Mouse (Mus musculus): ENCODE results near the gene Vdr. TPM values are rescaled to one million over a fixed set of nuclear protein-coding genes. Genes with fewer than 3 reads are reported as not detected.

Gene Vdr
- polyA plus RNA-seq, 1 experiment from 2014 or later, result 0.15 TPM

DNA sequence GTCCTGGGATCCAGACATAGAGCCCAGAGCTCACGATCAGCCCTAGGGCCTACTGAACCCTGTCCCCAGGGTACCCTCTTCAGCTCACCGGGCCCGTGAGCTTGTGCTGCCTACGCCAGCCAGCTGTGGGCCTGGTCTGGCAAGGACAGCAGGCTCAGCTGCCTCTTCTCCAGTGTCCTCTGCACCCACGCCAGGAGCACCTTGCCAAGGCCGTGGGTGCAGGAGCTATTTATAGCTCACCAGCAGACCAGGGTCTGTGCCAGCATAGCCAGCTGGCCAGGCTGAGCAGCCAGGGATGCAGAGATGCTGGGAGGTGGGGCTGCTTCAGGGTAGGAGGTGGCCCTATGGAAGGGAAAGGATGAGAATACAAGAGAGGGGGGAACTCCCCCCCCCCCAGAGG lies 98.3 kb downstream of the Vdr start:
- Histone ChIP-seq H3K9ac (ENCODE audit: low read depth, low read length) (peak overlapping the region; percentile 28; the same call in 1 of the 2 replicates), H3K36me3 (ENCODE audit: control insufficient read depth, insufficient read depth, low read length) (peaks cover 12% of the 10 kb centered on the region), H3K4me2 (ENCODE audit: low read length) (no peak overlapping the region), H3K4me3 (ENCODE audit: low read depth, low read length) (no peak overlapping the region), H3K27me3 (ENCODE audit: control insufficient read depth, insufficient read depth, low read depth, low read length) (no peaks in the 10 kb centered on the region), H3K4me1 (ENCODE audit: control insufficient read depth, insufficient read depth, low read length) (peaks cover 14% of the 10 kb centered on the region), H3K9me3 (replicated peaks; ENCODE audit: control insufficient read depth, low read length, poor library complexity, severe bottlenecking) (no peaks in the 10 kb centered on the region), H3K27ac (ENCODE audit: low read length) (peak overlapping the region; percentile 7; the same call in 1 of the 2 replicates)
- ATAC-seq, result peak; percentile 72
- WGBS, result 67% methylated on average over 6 of the region's 6 CpGs

DNA sequence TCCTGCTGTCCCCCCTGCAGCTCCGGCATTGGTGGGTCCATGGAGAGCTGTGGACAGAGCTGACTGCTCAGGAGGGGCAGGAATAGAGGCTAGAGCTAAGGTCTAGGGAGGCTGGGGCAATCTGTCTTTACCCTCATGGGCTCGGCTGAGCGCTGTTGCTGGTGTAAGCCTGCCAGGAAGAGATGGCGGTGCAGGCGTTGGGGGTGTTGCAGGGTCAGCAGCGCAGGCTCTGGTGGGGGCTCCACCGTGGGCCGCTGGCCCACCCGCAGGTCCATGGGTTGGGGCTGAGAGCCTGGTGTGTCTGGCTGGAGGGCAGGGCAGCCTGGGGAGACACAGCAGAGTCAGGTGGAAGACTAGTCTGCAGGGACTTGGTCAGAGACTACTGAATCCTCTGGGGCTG lies 99.1 kb downstream of the Vdr start:
- H3K4me1 ChIP-seq (ENCODE audit: control insufficient read depth, insufficient read depth, low read length), result peaks cover 14% of the 10 kb centered on the region
- H3K4me3 ChIP-seq (ENCODE audit: low read depth, low read length), result no peak overlapping the region
- H3K27ac ChIP-seq (ENCODE audit: low read length), result no peak overlapping the region
- no peaks in the 10 kb centered on the region for H3K9me3 ChIP-seq (replicated peaks; ENCODE audit: control insufficient read depth, low read length, poor library complexity, severe bottlenecking)
- 86% methylated on average over 9 of the region's 9 CpGs for WGBS
- H3K4me2 ChIP-seq (ENCODE audit: low read length), result no peak overlapping the region
- H3K27me3 ChIP-seq (ENCODE audit: control insufficient read depth, insufficient read depth, low read depth, low read length), result no peaks in the 10 kb centered on the region
- no peak overlapping the region for H3K9ac ChIP-seq (ENCODE audit: low read depth, low read length)
- no peak for ATAC-seq
- H3K36me3 ChIP-seq (ENCODE audit: control insufficient read depth, insufficient read depth, low read length), result peaks cover 17% of the 10 kb centered on the region

DNA sequence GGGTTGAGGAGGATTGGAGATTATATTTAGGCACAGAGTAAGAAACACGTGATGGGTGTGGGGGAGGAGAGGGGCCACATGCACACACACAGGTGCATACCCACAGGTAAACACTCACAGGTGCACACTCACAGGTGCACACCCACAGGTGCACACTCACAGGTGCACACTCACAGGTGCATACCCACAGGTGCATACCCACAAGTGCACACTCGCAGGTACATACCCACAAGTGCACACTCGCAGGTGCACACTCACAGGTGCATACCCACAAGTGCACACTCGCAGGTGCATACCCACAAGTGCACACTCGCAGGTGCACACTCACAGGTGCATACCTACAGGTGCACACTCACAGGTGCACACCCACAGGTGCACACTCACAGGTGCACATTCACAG lies 100.0 kb downstream of the Vdr start:
- Histone ChIP-seq H3K4me2 (ENCODE audit: low read length) (no peak overlapping the region), H3K27me3 (ENCODE audit: control insufficient read depth, insufficient read depth, low read depth, low read length) (no peaks in the 10 kb centered on the region), H3K4me1 (ENCODE audit: control insufficient read depth, insufficient read depth, low read length) (peaks cover 14% of the 10 kb centered on the region), H3K9ac (ENCODE audit: low read depth, low read length) (no peak overlapping the region), H3K27ac (ENCODE audit: low read length) (no peak overlapping the region), H3K9me3 (replicated peaks; ENCODE audit: control insufficient read depth, low read length, poor library complexity, severe bottlenecking) (no peaks in the 10 kb centered on the region), H3K36me3 (ENCODE audit: control insufficient read depth, insufficient read depth, low read length) (peaks cover 17% of the 10 kb centered on the region), H3K4me3 (ENCODE audit: low read depth, low read length) (no peak overlapping the region)
- 92% methylated on average over 5 of the region's 5 CpGs for WGBS
- no peak for ATAC-seq

DNA sequence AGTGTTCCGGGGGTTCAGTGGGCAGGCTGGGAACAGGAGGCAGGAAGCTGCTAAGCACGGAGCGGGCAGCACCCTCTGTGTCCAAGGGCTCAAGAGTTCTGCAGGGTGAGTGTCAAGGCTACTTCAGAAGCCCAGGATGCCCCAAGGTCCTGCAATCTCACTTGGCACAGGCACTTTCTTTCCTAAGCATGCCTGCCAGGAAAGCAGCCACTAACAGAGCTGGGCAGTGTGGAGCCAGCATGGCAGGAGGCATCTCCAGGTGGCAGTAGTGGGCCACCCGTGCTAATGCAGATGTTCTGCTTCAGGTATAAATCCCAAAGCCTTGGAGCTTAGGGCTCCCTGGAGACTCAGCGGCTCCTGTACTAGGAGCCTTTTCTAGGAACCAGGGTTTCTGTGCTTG lies 100.5 kb downstream of the Vdr start:
- WGBS, result 86% methylated on average over 5 of the region's 5 CpGs
- H3K36me3 ChIP-seq (ENCODE audit: control insufficient read depth, insufficient read depth, low read length), result peaks cover 17% of the 10 kb centered on the region
- ATAC-seq, result no peak
- peaks cover 14% of the 10 kb centered on the region for H3K4me1 ChIP-seq (ENCODE audit: control insufficient read depth, insufficient read depth, low read length)
- no peak overlapping the region for H3K4me2 ChIP-seq (ENCODE audit: low read length)
- no peak overlapping the region for H3K9ac ChIP-seq (ENCODE audit: low read depth, low read length)
- no peaks in the 10 kb centered on the region for H3K9me3 ChIP-seq (replicated peaks; ENCODE audit: control insufficient read depth, low read length, poor library complexity, severe bottlenecking)
- no peak overlapping the region for H3K27ac ChIP-seq (ENCODE audit: low read length)
- no peaks in the 10 kb centered on the region for H3K27me3 ChIP-seq (ENCODE audit: control insufficient read depth, insufficient read depth, low read depth, low read length)
- no peak overlapping the region for H3K4me3 ChIP-seq (ENCODE audit: low read depth, low read length)

DNA sequence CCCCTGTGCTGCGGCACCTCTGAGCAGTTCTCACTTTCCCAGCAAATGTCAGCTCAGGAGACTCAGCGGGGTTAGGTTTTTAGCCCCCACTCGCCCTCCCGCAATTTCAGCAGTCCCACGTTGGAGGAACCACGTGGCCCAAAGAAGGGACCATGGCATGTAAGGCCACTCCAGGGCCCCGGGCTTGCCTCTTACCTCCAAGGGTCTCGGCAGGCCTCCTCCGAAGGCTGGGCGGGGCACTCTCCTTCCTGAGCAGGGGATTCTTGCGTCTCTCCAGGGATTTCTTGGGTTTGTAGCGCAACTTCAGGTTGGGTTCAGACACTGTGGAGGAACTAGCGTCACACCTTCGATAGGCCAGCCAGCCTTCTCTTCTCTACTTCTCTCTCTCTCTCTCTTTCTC lies 101.2 kb downstream of the Vdr start:
- H3K9ac ChIP-seq (ENCODE audit: low read depth, low read length), result no peak overlapping the region
- H3K27ac ChIP-seq (ENCODE audit: low read length), result no peak overlapping the region
- no peak for ATAC-seq
- H3K4me2 ChIP-seq (ENCODE audit: low read length), result no peak overlapping the region
- 91% methylated on average over 14 of the region's 14 CpGs for WGBS
- H3K9me3 ChIP-seq (replicated peaks; ENCODE audit: control insufficient read depth, low read length, poor library complexity, severe bottlenecking), result no peaks in the 10 kb centered on the region
- no peak overlapping the region for H3K4me3 ChIP-seq (ENCODE audit: low read depth, low read length)
- peaks cover 14% of the 10 kb centered on the region for H3K4me1 ChIP-seq (ENCODE audit: control insufficient read depth, insufficient read depth, low read length)
- H3K27me3 ChIP-seq (ENCODE audit: control insufficient read depth, insufficient read depth, low read depth, low read length), result no peaks in the 10 kb centered on the region
- peaks cover 17% of the 10 kb centered on the region for H3K36me3 ChIP-seq (ENCODE audit: control insufficient read depth, insufficient read depth, low read length)

DNA sequence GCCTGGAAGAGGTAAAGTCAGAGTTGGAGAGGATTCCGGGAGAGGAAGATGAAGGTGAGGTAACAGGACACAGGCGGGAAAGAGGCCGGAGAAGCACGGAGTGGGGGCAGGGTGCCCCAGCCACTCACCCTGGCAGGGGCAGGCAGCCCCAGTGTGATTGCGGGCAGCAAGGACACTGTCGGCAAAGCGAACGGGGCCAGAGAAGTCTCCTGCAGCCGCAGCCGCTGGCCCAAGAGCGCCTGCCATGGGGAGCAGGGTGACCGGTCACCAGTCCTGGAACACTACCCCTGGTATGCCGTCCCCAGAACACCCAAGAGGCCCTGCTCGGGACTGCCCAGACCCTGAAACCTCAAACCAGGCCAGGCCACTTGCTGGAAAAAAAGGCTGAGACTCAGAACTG lies 101.9 kb downstream of the Vdr start:
- Histone ChIP-seq H3K27ac (ENCODE audit: low read length) (no peak overlapping the region), H3K36me3 (ENCODE audit: control insufficient read depth, insufficient read depth, low read length) (peaks cover 17% of the 10 kb centered on the region), H3K9ac (ENCODE audit: low read depth, low read length) (no peak overlapping the region), H3K4me1 (ENCODE audit: control insufficient read depth, insufficient read depth, low read length) (peaks cover 8% of the 10 kb centered on the region), H3K27me3 (ENCODE audit: control insufficient read depth, insufficient read depth, low read depth, low read length) (no peaks in the 10 kb centered on the region), H3K4me3 (ENCODE audit: low read depth, low read length) (no peak overlapping the region), H3K4me2 (ENCODE audit: low read length) (no peak overlapping the region), H3K9me3 (replicated peaks; ENCODE audit: control insufficient read depth, low read length, poor library complexity, severe bottlenecking) (no peaks in the 10 kb centered on the region)
- no peak for ATAC-seq
- WGBS, result 87% methylated on average over 14 of the region's 14 CpGs

DNA sequence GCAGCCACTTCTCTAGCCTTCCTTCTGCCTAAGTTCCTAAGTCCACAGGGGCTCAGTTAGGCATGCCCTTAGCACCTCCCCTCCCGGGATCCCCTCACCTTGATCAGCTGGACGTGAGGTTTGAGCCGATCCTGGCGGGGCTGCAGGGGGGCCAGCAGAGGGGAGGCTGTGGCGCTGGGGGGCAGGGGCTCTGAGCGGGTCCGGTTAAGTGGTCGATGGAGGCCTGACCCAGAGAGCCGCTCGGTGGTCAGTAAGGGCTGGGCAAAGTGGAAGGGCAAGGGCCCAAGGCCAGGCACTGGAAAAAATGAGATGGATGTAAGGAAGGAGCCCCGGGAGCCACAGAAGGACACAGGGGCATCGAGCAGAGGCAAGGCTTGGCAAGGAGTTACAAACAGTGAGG lies 102.6 kb downstream of the Vdr start:
- no peak overlapping the region for H3K4me3 ChIP-seq (ENCODE audit: low read depth, low read length)
- no peak overlapping the region for H3K4me2 ChIP-seq (ENCODE audit: low read length)
- H3K36me3 ChIP-seq (ENCODE audit: control insufficient read depth, insufficient read depth, low read length), result peaks cover 17% of the 10 kb centered on the region
- no peaks in the 10 kb centered on the region for H3K27me3 ChIP-seq (ENCODE audit: control insufficient read depth, insufficient read depth, low read depth, low read length)
- no peak overlapping the region for H3K27ac ChIP-seq (ENCODE audit: low read length)
- 82% methylated on average over 12 of the region's 12 CpGs for WGBS
- ATAC-seq, result no peak
- peaks cover 5% of the 10 kb centered on the region; the same call in 1 of the 2 replicates for H3K4me1 ChIP-seq (ENCODE audit: control insufficient read depth, insufficient read depth, low read length)
- no peaks in the 10 kb centered on the region for H3K9me3 ChIP-seq (replicated peaks; ENCODE audit: control insufficient read depth, low read length, poor library complexity, severe bottlenecking)
- no peak overlapping the region for H3K9ac ChIP-seq (ENCODE audit: low read depth, low read length)

Other genes with a start within 250 kb of the Vdr start
- gene Rpap3, start 204.8 kb downstream of the Vdr start, polyA plus RNA-seq (2015; fragmentation: Nextera tagmentation; extraction: Ambion mirVana), result 37.3 and 41.9 TPM in 2 replicates
- 0.14 and 0.23 TPM in 2 replicates for gene Endou, start 179.3 kb downstream of the Vdr start, polyA plus RNA-seq (2015; fragmentation: Nextera tagmentation; extraction: Ambion mirVana)
- gene Rapgef3, start 142.7 kb downstream of the Vdr start, polyA plus RNA-seq (2015; fragmentation: Nextera tagmentation; extraction: Ambion mirVana), result 19.7 and 21.3 TPM in 2 replicates
- 92.1 and 100 TPM in 2 replicates for gene Slc48a1, start 132.1 kb downstream of the Vdr start, polyA plus RNA-seq (2015; fragmentation: Nextera tagmentation; extraction: Ambion mirVana)
- 28.6 and 31.5 TPM in 2 replicates for gene Hdac7, start 66.1 kb downstream of the Vdr start, polyA plus RNA-seq (2015; fragmentation: Nextera tagmentation; extraction: Ambion mirVana)
- gene Tmem106c, start 53.6 kb upstream of the Vdr start, polyA plus RNA-seq (2015; fragmentation: Nextera tagmentation; extraction: Ambion mirVana), result 52.5 and 57.2 TPM in 2 replicates
- gene Col2a1, start 94.1 kb upstream of the Vdr start, polyA plus RNA-seq (2015; fragmentation: Nextera tagmentation; extraction: Ambion mirVana), result 22.6 and 34.8 TPM in 2 replicates
- 93.9 and 102 TPM in 2 replicates for gene Pfkm, start 182.0 kb upstream of the Vdr start, polyA plus RNA-seq (2015; fragmentation: Nextera tagmentation; extraction: Ambion mirVana)
- 20.8 and 25.3 TPM in 2 replicates for gene Senp1, start 183.1 kb upstream of the Vdr start, polyA plus RNA-seq (2015; fragmentation: Nextera tagmentation; extraction: Ambion mirVana)

All from midbrain, embryonic 16.5 days (tissue).